12 mouse cellular contexts compared by ENCODE assay signal in genomic region chr2:38619777-38620176, GRCm38 (mm10).
"Had no signal": no experiment of that assay in that cellular context is flagged by ENCODE, and none has a peak within 500 bp of the region (broad histone marks: within the 10 kb centered on the region; RNA-seq: fewer than 3 reads in every experiment).

No protein-coding gene starts in this region.

- H3K4me2 ChIP-seq: limb, embryonic 15.5 days; liver, embryonic 12.5 days; lung, embryonic 14.5 days; midbrain, embryonic 12.5 days; neural tube, embryonic 12.5 days had no signal

- H3K36me3 ChIP-seq: midbrain, embryonic 12.5 days had no signal

- H3K9ac ChIP-seq: limb, embryonic 15.5 days; liver, embryonic 12.5 days; lung, embryonic 14.5 days; midbrain, embryonic 12.5 days; neural tube, embryonic 12.5 days had no signal

- H3K9me3 ChIP-seq: limb, embryonic 15.5 days; liver, embryonic 12.5 days; midbrain, embryonic 12.5 days; neural tube, embryonic 12.5 days had no signal

- H3K27me3 ChIP-seq: limb, embryonic 15.5 days; liver, embryonic 12.5 days; midbrain, embryonic 12.5 days; neural tube, embryonic 12.5 days had no signal

- H3K27ac ChIP-seq: left cerebral cortex, adult 2 months; limb, embryonic 15.5 days; liver, embryonic 12.5 days; midbrain, embryonic 12.5 days; neural tube, embryonic 12.5 days had no signal

- H3K4me3 ChIP-seq: left cerebral cortex, adult 2 months; limb, embryonic 15.5 days; liver, embryonic 12.5 days; midbrain, embryonic 12.5 days; neural tube, embryonic 12.5 days had no signal

- ATAC-seq: liver, embryonic 12.5 days had no signal

- DNase-seq: kidney, postnatal 25 days; lung, embryonic 14.5 days; lung, postnatal 14 days; right cerebral cortex, postnatal 4 days; spleen, adult 18-20 months; thymus, adult 2 months; thymus, postnatal 25 days had no signal
